ENCODE assay signal across 7 mouse cellular contexts in genomic region chr2:73910571-73911174, GRCm38 (mm10). TPM values are rescaled to one million over a fixed set of nuclear protein-coding genes. Genes with fewer than 3 reads are reported as not detected.
DNase-seq lines count a peak whose midpoint lies in the region; ATAC-seq lines count a peak whose summit lies in the region.

No protein-coding gene starts in this region.

- peaks cover 39% of the 10 kb centered on the region for H3K36me3 ChIP-seq in midbrain, embryonic 10.5 days

- H3K27me3 ChIP-seq in midbrain, embryonic 10.5 days (ENCODE audit: low read depth, poor library complexity, severe bottlenecking) = no peaks in the 10 kb centered on the region

- peak overlapping the region; percentile 99 for H3K4me3 ChIP-seq in midbrain, embryonic 10.5 days

- peak; percentile 22 for ATAC-seq in inflammation-experienced regulatory T-cells, adult 6 months

- H3K9me3 ChIP-seq in midbrain, embryonic 10.5 days (replicated peaks) = no peaks in the 10 kb centered on the region

- WGBS in midbrain, embryonic 10.5 days = under 1% methylated on average over 50 of the region's 50 CpGs

- peak overlapping the region; percentile 97 for H3K27ac ChIP-seq in midbrain, embryonic 10.5 days (replicated peaks)

- DNase-seq in adrenal gland, adult (ENCODE audit: inconsistent age in 2 of 2, low spot score in 1 of 2) = peak; percentile 75 to 87
- DNase-seq in embryo, embryonic 10 days (ENCODE audit: low spot score) = peak; percentile 76
- DNase-seq in gastrocnemius, postnatal 14 days = peak; percentile 55
- DNase-seq in left cerebral cortex, postnatal 4 days = peak; percentile 59
- DNase-seq in midbrain, embryonic 10.5 days (ENCODE audit: low spot score) = peak; percentile 64
- peak; percentile 40 for DNase-seq in skeletal muscle tissue, adult 2 months (ENCODE audit: low read depth, low spot score)

- H3K4me1 ChIP-seq in midbrain, embryonic 10.5 days = peaks cover 19% of the 10 kb centered on the region

- intact Hi-C loops in gastrocnemius, postnatal 14 days (cut with DNase I; ENCODE audit: low total_unique reads) = no loop called here
- intact Hi-C loops in left cerebral cortex, postnatal 4 days (cut with DNase I) = no loop called here

RNA-seq across cellular contexts. Expression of gene Atp5g3, which starts 0.5 kb away (rescaled TPM):
- 1,000 to 10,000 TPM; 1,655 to 1,960 TPM for total RNA-seq in gastrocnemius, postnatal 14 days (2021)
- 100 to 1,000 TPM; 353 to 522 (median 373) TPM for polyA plus RNA-seq in inflammation-experienced regulatory T-cells, adult 6 months (2017; shearing (Covaris generic))
- total RNA-seq in left cerebral cortex, postnatal 4 days (2021) = 100 to 1,000 TPM; 514 to 519 TPM
- polyA plus RNA-seq in midbrain, embryonic 10.5 days (2016; fragmentation: Nextera tagmentation; extraction: Ambion mirVana) = 839 and 936 TPM in 2 replicates

RNA-seq across cellular contexts. Expression of gene Atf2, which starts 18.2 kb away (rescaled TPM):
- total RNA-seq in gastrocnemius, postnatal 14 days (2021) = 10 to 100 TPM; 16.6 to 20.4 TPM
- polyA plus RNA-seq in inflammation-experienced regulatory T-cells, adult 6 months (2017; shearing (Covaris generic)) = 10 to 100 TPM; 57.6 to 91.8 (median 67.1) TPM
- total RNA-seq in left cerebral cortex, postnatal 4 days (2021) = 100 to 1,000 TPM; 138 to 148 TPM
- polyA plus RNA-seq in midbrain, embryonic 10.5 days (2016; fragmentation: Nextera tagmentation; extraction: Ambion mirVana) = 85.5 and 89.4 TPM in 2 replicates

Comparison
In these comparisons a context has a peak if more than half of its experiments do, and no peak if none do; other contexts are left out.
1. Peak in every context shown above with its lines: DNase-seq, ATAC-seq, H3K4me3 ChIP-seq and H3K27ac ChIP-seq.
2. RNA of gene Atf2, which starts 18.2 kb away (total RNA-seq): 138 to 148 TPM in left cerebral cortex, postnatal 4 days; 16.6 to 20.4 TPM in gastrocnemius, postnatal 14 days; every median in the first group is over 4 times any median in the second.